Mouse (Mus musculus) heart, embryonic 13.5 days (tissue): ENCODE measurements around the gene Crebbp. TPM values are rescaled to one million over a fixed set of nuclear protein-coding genes. Genes with fewer than 3 reads are reported as not detected.

Experiments
- ATAC-seq: fragments of 200-750 bp; cut with Nextera tagmentation; 2 replicates; pipeline ENCODE4 v1.8.0; 2017; ENCODE audit warnings: moderate TSS enrichment; ENCODE audit not compliant: insufficient number of reproducible peaks, low FRiP score, low TSS enrichment; ENCODE audit errors: extremely low read depth
- H3K27ac ChIP-seq: fragments of 300-500 bp; sonication (generic); replicated peaks from 2 replicates; pipeline ENCODE4 v1.5.1; 2015; ENCODE audit warnings: moderate library complexity, mild to moderate bottlenecking, inconsistent platforms
- H3K27me3 ChIP-seq: fragments of 300-500 bp; sonication (generic); replicated peaks from 2 replicates; pipeline ENCODE4 v1.6.1; 2015; ENCODE audit warnings: mild to moderate bottlenecking, inconsistent platforms
- H3K36me3 ChIP-seq: fragments of 300-500 bp; sonication (generic); 2 replicates; pipeline ENCODE4 v1.6.1; 2015; ENCODE audit warnings: mild to moderate bottlenecking, inconsistent platforms
- H3K4me1 ChIP-seq: fragments of 300-500 bp; sonication (generic); 2 replicates; pipeline ENCODE4 v1.6.1; 2015; ENCODE audit warnings: inconsistent platforms
- H3K4me2 ChIP-seq: fragments of 300-500 bp; sonication (generic); 2 replicates; pipeline ENCODE4 v1.6.1; 2015; ENCODE audit warnings: inconsistent platforms, mild to moderate bottlenecking, moderate library complexity
- H3K4me3 ChIP-seq: fragments of 300-500 bp; sonication (generic); 2 replicates; pipeline ENCODE4 v1.5.1; 2015; ENCODE audit warnings: moderate library complexity, mild to moderate bottlenecking, inconsistent platforms
- H3K9ac ChIP-seq: fragments of 300-500 bp; sonication (generic); 2 replicates; pipeline ENCODE4 v1.6.1; 2015; ENCODE audit warnings: inconsistent platforms, mild to moderate bottlenecking, moderate library complexity
- H3K9me3 ChIP-seq: fragments of 300-500 bp; sonication (generic); 2 replicates; pipeline ENCODE4 v1.6.1; 2016; ENCODE audit warnings: inconsistent platforms
- WGBS: fragments of 180-500 bp; shearing (Covaris S2); methylation state at CpG from one replicate; pipeline ENCODE4 v1.1.7; 2015; ENCODE audit warnings: mixed read lengths; 5-methylcytosine and 5-hydroxymethylcytosine counted together
- microRNA-seq: library from miRNA; unstranded; fragments of <30 nt; microRNA quantifications from one replicate; pipeline ENCODE4, GENCODE M21; 2016
- polyA plus RNA-seq: library from polyadenylated mRNA; unstranded; fragments of >200 nt; fragmentation: Nextera tagmentation; extraction: Ambion mirVana; gene quantifications from 2 replicates; pipeline ENCODE4 v1.2.1, GENCODE M21; 2015

The Crebbp gene
- polyA plus RNA-seq, 1 experiment from 2014 or later, result 20.9 TPM

GRCm38 (mm10) chr16:4041646-4042045 is 172.2 kb downstream of the Crebbp start:
- no peaks in the 10 kb centered on the region for H3K27me3 ChIP-seq
- no peak overlapping the region for H3K4me3 ChIP-seq
- H3K36me3 ChIP-seq, result peaks cover 97% of the 10 kb centered on the region
- no peaks in the 10 kb centered on the region for H3K4me1 ChIP-seq
- H3K4me2 ChIP-seq, result no peak overlapping the region
- ATAC-seq, result no peak
- H3K9ac ChIP-seq, result no peak overlapping the region
- no peak overlapping the region for H3K27ac ChIP-seq
- H3K9me3 ChIP-seq, result no peaks in the 10 kb centered on the region
- 96% methylated on average over 4 of the region's 4 CpGs for WGBS

- Histone ChIP-seq H3K9ac (no peak overlapping the region), H3K4me3 (no peak overlapping the region), H3K27ac (no peak overlapping the region), H3K27me3 (no peaks in the 10 kb centered on the region), H3K4me1 (no peaks in the 10 kb centered on the region), H3K9me3 (no peaks in the 10 kb centered on the region), H3K36me3 (peaks cover 91% of the 10 kb centered on the region), H3K4me2 (no peak overlapping the region)
- ATAC-seq, result no peak
- 73% methylated on average over 5 of the region's 5 CpGs for WGBS
Observed at GRCm38 (mm10) chr16:4040206-4040605, 173.6 kb downstream of the Crebbp start.

- Histone ChIP-seq H3K4me2 (no peak overlapping the region), H3K9me3 (no peaks in the 10 kb centered on the region), H3K4me3 (no peak overlapping the region), H3K9ac (no peak overlapping the region), H3K27me3 (no peaks in the 10 kb centered on the region), H3K36me3 (peaks cover 66% of the 10 kb centered on the region), H3K27ac (no peak overlapping the region), H3K4me1 (peaks cover 7% of the 10 kb centered on the region)
- no peak for ATAC-seq
- WGBS, result 90% methylated on average over 7 of the region's 7 CpGs
Observed at GRCm38 (mm10) chr16:4037690-4038089, 176.1 kb downstream of the Crebbp start.

GRCm38 (mm10) chr16:4036807-4037206 is 177.0 kb downstream of the Crebbp start, which contains the start of gene Dnase1:
TSS of gene Dnase1 (plus strand) at chr16:4036942.
- ATAC-seq, result no peak
- WGBS, result 86% methylated on average over 5 of the region's 5 CpGs

GRCm38 (mm10) chr16:4035575-4035974 is 178.2 kb downstream of the Crebbp start:
- H3K27ac ChIP-seq, result no peak overlapping the region
- H3K9me3 ChIP-seq, result no peaks in the 10 kb centered on the region
- H3K9ac ChIP-seq, result no peak overlapping the region
- no peak overlapping the region for H3K4me2 ChIP-seq
- 87% methylated on average over 2 of the region's 2 CpGs for WGBS
- H3K4me3 ChIP-seq, result no peak overlapping the region
- H3K4me1 ChIP-seq, result peaks cover 7% of the 10 kb centered on the region
- peaks cover 47% of the 10 kb centered on the region for H3K36me3 ChIP-seq
- no peak for ATAC-seq
- H3K27me3 ChIP-seq, result no peaks in the 10 kb centered on the region

More at GRCm38 (mm10) chr16:4036807-4037206, 177.0 kb downstream of the Crebbp start, which contains the start of gene Dnase1:
- H3K27me3 ChIP-seq, result no peaks in the 10 kb centered on the region
- H3K4me1 ChIP-seq, result peaks cover 7% of the 10 kb centered on the region
- H3K27ac ChIP-seq, result no peak within 1 kb of the TSS
- H3K4me2 ChIP-seq, result no peak within 1 kb of the TSS
- peaks cover 59% of the 10 kb centered on the region for H3K36me3 ChIP-seq
- no peak within 1 kb of the TSS for H3K4me3 ChIP-seq
- no peak within 1 kb of the TSS for H3K9ac ChIP-seq
- H3K9me3 ChIP-seq, result no peaks in the 10 kb centered on the region

GRCm38 (mm10) chr16:4034476-4034875 is 179.3 kb downstream of the Crebbp start:
- H3K9me3 ChIP-seq, result no peaks in the 10 kb centered on the region
- no peak for ATAC-seq
- no peaks in the 10 kb centered on the region for H3K27me3 ChIP-seq
- peaks cover 36% of the 10 kb centered on the region for H3K36me3 ChIP-seq
- H3K27ac ChIP-seq, result no peak overlapping the region
- H3K4me1 ChIP-seq, result peaks cover 7% of the 10 kb centered on the region
- H3K4me3 ChIP-seq, result no peak overlapping the region
- WGBS, result 89% methylated on average over 3 of the region's 3 CpGs
- H3K4me2 ChIP-seq, result no peak overlapping the region
- no peak overlapping the region; the same call in 1 of the 2 replicates for H3K9ac ChIP-seq

- Histone ChIP-seq H3K4me2 (no peak overlapping the region), H3K4me1 (peaks cover 7% of the 10 kb centered on the region), H3K4me3 (no peak overlapping the region), H3K9ac (no peak overlapping the region), H3K36me3 (peaks cover 31% of the 10 kb centered on the region), H3K9me3 (no peaks in the 10 kb centered on the region), H3K27me3 (no peaks in the 10 kb centered on the region), H3K27ac (no peak overlapping the region)
- ATAC-seq, result no peak
- 38% methylated on average over 5 of the region's 5 CpGs for WGBS
Observed at GRCm38 (mm10) chr16:4033971-4034370, 179.8 kb downstream of the Crebbp start.

- Histone ChIP-seq H3K4me2 (no peak overlapping the region), H3K9me3 (no peaks in the 10 kb centered on the region), H3K4me3 (no peak overlapping the region), H3K36me3 (peaks cover 14% of the 10 kb centered on the region), H3K27me3 (no peaks in the 10 kb centered on the region), H3K27ac (no peak overlapping the region), H3K9ac (no peak overlapping the region), H3K4me1 (peaks cover 7% of the 10 kb centered on the region)
- no peak for ATAC-seq
- 66% methylated on average over 6 of the region's 6 CpGs for WGBS
Observed at GRCm38 (mm10) chr16:4032341-4032748, 181.5 kb downstream of the Crebbp start.

GRCm38 (mm10) chr16:4031441-4032274 is 182.1 kb downstream of the Crebbp start:
- Histone ChIP-seq H3K36me3 (peaks cover 7% of the 10 kb centered on the region; the same call in 1 of the 2 replicates), H3K4me2 (no peak overlapping the region), H3K9me3 (no peaks in the 10 kb centered on the region), H3K4me1 (peaks cover 7% of the 10 kb centered on the region), H3K27ac (no peak overlapping the region), H3K9ac (no peak overlapping the region), H3K27me3 (no peaks in the 10 kb centered on the region), H3K4me3 (no peak overlapping the region)
- no peak for ATAC-seq
- WGBS, result 61% methylated on average over 5 of the region's 6 CpGs

Small RNA genes lying within 50 kb of the gene (microRNA-seq; reads per million reads assigned to microRNA genes)
- not detected for gene Gm23413

Other genes starting within 250 kb of the Crebbp start
- 1.5 and 1.7 TPM in 2 replicates for gene Nlrc3, start 237.4 kb downstream of the Crebbp start, polyA plus RNA-seq
- gene Slx4, start 210.2 kb downstream of the Crebbp start, polyA plus RNA-seq, result 8.6 and 10.0 TPM in 2 replicates
- 3.5 and 4.1 TPM in 2 replicates for gene Dnase1, start 177.1 kb downstream of the Crebbp start, polyA plus RNA-seq
- 93.9 and 103 TPM in 2 replicates for gene Trap1, start 136.2 kb downstream of the Crebbp start, polyA plus RNA-seq
- gene Adcy9, start 206.5 kb upstream of the Crebbp start, polyA plus RNA-seq, result 0.96 and 0.98 TPM in 2 replicates